Mouse (Mus musculus): ENCODE results near the gene Chek2. TPM values are rescaled to one million over a fixed set of nuclear protein-coding genes. Genes with fewer than 3 reads are reported as not detected.

The Chek2 gene
- total RNA-seq, 2 experiments from 2014 or later: 8.2 to 13.3 TPM

DNA sequence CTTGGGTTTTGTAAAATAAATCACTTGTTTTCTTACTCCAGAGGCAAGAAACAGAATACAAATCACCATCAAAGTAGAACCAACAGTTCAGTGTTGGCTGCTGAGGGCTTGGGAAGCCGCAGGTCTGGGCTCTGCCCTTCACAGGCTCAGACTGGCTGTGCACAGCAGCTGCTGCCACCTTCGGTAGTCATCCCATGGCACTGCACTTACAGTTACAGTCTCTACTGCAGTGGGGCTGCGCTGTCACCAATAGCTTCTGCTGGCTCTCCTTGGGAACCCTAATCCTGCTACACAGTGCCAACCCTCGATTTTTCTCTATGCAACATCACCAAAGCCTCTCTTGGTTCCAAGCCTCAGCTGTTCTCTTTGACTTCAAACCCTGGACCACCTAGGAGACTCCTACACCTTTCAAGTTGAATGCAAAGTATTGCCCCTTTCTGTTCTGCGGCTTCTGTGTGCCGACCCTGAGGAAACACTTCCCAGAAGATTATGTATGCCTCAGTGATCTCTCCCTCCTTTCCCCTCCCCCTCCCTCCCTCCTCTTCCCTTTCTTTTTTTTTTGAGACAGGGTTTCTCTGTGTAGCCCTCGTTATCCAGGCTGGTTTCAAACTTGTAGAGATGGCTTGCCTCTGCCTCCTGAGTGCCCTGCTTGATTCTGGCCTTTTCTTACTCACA is 57.5 kb downstream of the Chek2 start:
- no peak for DNase-seq (ENCODE audit: low spot score in 2 of 2)

DNA sequence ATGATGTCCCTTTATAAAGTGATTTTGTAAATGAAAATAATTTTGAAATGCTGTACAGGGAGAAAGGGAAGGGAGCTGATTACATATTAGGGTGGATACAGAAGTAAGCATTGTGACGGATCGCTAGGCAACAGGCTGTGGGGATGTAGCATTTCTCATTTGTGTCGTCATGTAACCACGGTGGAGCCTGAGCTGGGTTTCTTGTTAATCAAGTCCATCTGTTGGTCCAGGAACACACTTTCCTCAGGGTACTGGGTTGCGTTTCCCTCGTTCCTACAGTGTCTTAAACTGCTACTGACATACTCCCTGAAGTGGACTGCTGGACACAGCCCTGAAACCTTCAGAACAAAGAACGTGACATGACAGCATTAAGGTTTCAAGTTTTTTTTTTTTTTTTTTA is 58.4 kb downstream of the Chek2 start:
- no peak for DNase-seq (ENCODE audit: low spot score in 2 of 2)

DNA sequence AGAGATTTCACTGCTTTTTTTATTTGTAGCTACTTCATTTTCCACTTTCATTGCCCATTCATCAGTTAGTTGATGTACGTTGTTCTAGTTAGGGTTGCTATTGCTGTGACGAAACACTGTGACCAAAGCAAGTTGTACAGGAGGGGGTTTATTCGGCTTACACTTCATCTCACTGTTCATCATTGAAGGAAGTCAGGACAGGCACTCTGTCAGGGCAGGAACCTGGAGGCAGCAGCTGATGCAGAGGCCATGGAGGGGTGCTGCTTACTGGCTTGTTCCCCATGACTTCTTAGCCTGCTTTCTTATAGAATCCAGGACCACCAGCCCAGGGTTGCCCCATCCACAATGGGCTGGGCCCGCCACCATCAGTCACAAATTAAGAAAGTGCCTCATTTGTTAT is 59.0 kb downstream of the Chek2 start:
- DNase-seq (ENCODE audit: low spot score in 2 of 2): no peak

DNA sequence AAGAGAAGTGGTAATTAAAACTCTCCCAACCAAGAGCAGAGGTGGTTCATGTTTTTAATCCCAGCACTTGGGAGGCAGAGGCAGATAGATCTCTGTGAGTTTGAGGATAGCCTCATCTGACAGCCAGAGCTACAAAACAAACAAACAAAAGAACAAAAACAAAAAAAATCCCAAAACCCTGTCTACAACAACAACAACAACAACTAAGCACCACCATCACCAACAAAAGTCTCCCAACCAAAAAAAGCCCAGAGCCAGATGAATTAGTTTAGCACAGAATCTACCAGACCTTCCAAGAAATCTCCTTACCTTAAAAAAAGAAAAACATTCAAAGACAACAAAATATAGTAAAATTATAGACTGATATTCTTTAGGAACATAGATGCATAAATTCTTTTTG is 60.6 kb downstream of the Chek2 start:
- DNase-seq (ENCODE audit: low spot score in 2 of 2): no peak

DNA sequence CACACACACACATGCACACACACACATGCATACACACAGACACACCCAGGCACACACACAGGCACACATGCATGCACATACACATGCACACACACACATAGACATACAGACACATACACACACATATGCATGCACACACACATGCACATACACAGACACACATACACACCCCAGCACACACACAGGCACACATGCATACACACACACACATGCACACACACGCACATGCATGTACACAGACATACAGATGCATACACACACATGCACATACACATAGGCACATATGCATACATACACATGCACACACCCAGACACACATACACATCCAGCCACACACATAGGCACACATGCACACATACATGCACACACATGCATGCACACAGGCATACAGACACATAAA is 66.9 kb downstream of the Chek2 start:
- DNase-seq (ENCODE audit: low spot score in 2 of 2): no peak

DNA sequence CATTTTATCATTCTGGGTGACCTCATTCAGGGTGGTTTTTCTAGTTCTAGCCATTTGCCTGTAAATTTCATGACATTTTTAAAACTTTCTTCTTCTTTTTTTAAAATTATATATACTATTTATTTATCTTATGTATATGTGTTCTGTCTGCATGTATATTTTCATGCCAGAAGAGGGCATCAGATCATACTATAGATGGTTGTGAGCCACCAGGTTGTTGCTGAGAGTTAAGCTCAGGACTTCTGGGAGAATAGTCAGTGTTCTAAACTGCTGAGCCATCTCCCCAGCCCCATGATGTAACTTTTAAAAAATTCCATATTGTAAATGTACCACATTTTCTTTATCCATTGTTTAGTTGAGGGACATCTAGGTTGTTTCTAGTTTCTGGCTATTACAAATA is 69.1 kb downstream of the Chek2 start:
- no peak for DNase-seq (ENCODE audit: low spot score in 2 of 2)

DNA sequence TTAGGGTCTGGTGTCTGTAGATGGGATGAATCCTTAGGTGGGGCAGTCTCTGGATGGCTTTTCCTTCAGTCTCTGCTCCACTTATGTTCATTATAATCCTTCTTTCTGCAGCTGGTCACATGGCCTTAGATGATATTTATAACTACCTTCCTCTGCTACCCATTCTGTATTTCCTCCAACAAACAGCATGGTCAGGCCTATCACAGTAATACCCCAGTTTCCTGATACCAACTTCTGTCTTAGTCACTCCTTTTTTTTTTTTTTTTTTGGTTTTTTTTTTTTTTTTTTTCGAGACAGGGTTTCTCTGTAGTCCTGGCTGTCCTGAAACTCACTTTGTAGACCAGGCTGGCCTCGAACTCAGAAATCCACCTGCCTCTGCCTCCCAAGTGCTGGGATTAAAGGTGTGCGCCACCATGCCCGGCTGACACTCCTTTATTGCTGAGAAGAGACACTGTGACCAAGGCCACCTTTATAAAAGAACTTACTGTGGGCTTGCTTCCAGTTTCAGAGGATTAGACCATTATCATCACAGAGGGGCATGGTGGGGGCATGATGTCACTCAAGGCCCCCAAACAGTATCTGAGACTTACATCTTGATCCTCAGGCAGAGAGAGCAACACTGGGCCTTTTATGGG is 70.3 kb downstream of the Chek2 start:
- no peak for DNase-seq (ENCODE audit: low spot score in 2 of 2)

DNA sequence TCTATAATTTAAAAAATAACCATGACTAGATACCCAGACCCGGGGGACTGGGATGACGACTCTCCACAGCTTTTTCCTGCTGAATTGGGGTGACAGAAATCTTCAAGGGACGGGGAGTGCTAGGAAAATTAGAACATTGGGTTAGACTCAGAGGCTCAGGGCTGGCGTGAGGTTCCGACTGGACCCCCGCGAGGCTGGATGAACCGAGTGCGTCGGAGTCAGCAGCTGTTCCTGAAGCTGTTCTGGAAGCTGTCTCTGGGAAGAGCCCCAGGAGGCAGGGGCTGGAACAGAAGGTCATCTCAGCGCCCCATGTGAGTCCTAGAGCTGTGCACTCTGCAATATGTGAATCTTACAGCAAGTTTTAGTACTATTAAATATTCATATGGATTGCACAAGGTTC is 75.1 kb downstream of the Chek2 start:
- no peak for DNase-seq (ENCODE audit: low spot score in 2 of 2)

DNA sequence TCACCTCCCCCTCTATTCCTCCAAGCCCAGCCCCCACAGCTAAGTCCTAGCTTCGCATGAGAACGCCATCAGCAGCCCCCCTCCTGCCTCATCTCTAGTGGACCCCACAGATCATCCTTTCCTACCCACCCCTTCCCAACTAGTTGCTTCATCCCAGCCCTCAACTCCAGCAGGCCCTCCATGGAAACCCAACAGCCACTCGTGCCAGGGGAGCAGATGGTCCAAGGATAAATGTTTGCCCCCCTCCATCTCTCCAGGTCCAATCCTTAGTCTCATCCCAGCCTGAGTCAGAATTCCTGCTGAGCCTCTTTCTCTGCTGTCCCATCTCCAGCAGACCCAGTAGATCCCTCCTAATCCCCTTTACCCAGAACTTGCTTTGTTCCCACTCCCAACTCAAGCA is 76.5 kb downstream of the Chek2 start:
- DNase-seq (ENCODE audit: low spot score in 2 of 2): no peak

DNA sequence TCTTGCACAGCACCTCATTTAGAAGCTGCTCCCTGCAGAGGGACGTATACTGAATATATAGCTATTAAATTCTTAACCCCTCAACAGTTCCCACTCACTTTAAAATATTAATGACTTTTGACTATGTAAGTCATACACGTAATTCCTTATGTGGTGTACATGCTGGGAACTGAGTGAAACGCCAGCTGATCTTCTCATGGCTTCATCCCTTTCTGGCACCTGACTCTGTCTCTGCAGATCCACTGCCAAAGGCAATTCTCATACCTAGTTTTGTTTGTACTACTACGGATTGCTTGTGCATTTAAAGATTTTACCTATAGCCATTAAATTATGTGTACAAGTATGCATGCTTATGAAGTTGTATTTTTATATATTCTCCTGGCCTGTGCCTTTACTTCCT is 79.8 kb downstream of the Chek2 start:
- DNase-seq (ENCODE audit: low spot score in 2 of 2): no peak

DNA sequence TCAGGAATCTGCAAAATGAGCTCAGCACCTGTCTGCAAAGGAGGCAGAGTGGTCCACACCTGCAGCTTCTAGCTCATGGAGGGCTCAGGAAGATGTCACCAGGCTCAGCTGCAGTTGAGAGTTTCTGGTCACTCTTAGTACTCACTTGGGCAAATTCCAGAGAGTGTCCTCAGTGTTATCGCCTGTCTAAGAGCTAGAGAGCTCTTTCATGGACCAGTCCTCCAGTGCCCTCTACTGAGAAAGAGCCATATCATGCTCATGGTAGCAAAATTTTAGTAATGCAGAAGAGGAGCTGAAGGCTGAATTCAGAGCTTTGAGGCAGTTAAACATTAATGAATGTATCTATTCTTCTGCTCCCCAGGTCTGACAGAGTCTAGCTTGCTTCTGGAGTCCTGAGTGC is 83.6 kb downstream of the Chek2 start:
- no peak for DNase-seq (ENCODE audit: low spot score in 2 of 2)

Other genes starting within 250 kb of the Chek2 start
- 10 to 100 TPM; 27.0 to 29.3 TPM for gene Noc4l, start 186.6 kb upstream of the Chek2 start, total RNA-seq (2021)
- 10 to 100 TPM; 26.3 to 27.0 TPM for gene Ddx51, start 186.5 kb upstream of the Chek2 start, total RNA-seq (2021)
- gene Ep400, start 69.3 kb upstream of the Chek2 start, total RNA-seq (2021): 100 to 1,000 TPM in 1 of 2 experiments, 10 to 100 TPM in 1; 93.2 to 114 TPM
- 10 to 100 TPM; 40.2 to 47.2 TPM for gene Pus1, start 59.3 kb upstream of the Chek2 start, total RNA-seq (2021)
- gene Ulk1, start 29.9 kb upstream of the Chek2 start, total RNA-seq (2021): 10 to 100 TPM; 59.5 to 64.8 TPM
- 10 to 100 TPM; 24.3 to 25.3 TPM for gene Hscb, start 202 bp upstream of the Chek2 start, total RNA-seq (2021)
- gene Ttc28, start 39.8 kb downstream of the Chek2 start, total RNA-seq (2021): 10 to 100 TPM; 34.1 TPM